Mouse (Mus musculus) embryonic fibroblast, embryonic 13.5 days (primary cell): ENCODE measurements around the gene Vps54.

Experiments
- CTCF ChIP-seq: IDR thresholded peaks from 2 replicates; pipeline ENCODE4 v1.5.1; 2011; ENCODE audit warnings: mild to moderate bottlenecking, control low read depth, low read length, moderate library complexity, borderline replicate concordance; ENCODE audit not compliant: insufficient read depth
- POLR2A ChIP-seq: IDR thresholded peaks from 2 replicates; pipeline ENCODE4 v1.6.1; 2011; ENCODE audit warnings: low read depth, mild to moderate bottlenecking, control low read depth, low read length, moderate library complexity

GRCm38 (mm10) chr11:21368466-21368865 is 129.4 kb downstream of the Vps54 start:
- TF ChIP-seq CTCF (no peak), POLR2A (no peak)
